In genomic region chr7:112620322-112621179, GRCm38 (mm10) we compare ENCODE assay signal across 10 mouse cellular contexts. TPM values are rescaled to one million over a fixed set of nuclear protein-coding genes. Genes with fewer than 3 reads are reported as not detected.
DNase-seq lines count a peak whose midpoint lies in the region; ATAC-seq and TF ChIP-seq lines count a peak whose summit lies in the region.
"Had no signal": no experiment of that assay in that cellular context is flagged by ENCODE, and none has a peak within 500 bp of the region (broad histone marks: within the 10 kb centered on the region; RNA-seq: fewer than 3 reads in every experiment).

No protein-coding gene starts in this region.

- no peaks in the 10 kb centered on the region for H3K27me3 ChIP-seq in lung, postnatal 0 days (replicated peaks; ENCODE audit: insufficient read depth, low read length)
- H3K27me3 ChIP-seq: Patski had no signal

- peak overlapping the region; percentile 31; the same call in 1 of the 2 replicates for H3K4me3 ChIP-seq in lung, postnatal 0 days (ENCODE audit: low read depth, low read length)

- H3K4me2 ChIP-seq in lung, postnatal 0 days (replicated peaks; ENCODE audit: low read depth, low read length): peak overlapping the region; percentile 50

- no peaks in the 10 kb centered on the region for H3K4me1 ChIP-seq in lung, postnatal 0 days (ENCODE audit: insufficient read depth, low read depth, low read length)

- peak; percentile 76 for ATAC-seq in frontal cortex, adult (ENCODE audit: low TSS enrichment)
- peak; percentile 83 for ATAC-seq in inflammation-experienced regulatory T-cells, adult 6 months
- peak; percentile 59 for ATAC-seq in lung, postnatal 0 days
- ATAC-seq: Patski had no signal

- intact Hi-C loops in gastrocnemius, postnatal 36 days (cut with DNase I): no loop called here

- H3K27ac ChIP-seq in lung, postnatal 0 days (ENCODE audit: low read length): peak overlapping the region; percentile 33

- 49% methylated on average over 22 of the region's 22 CpGs for WGBS in lung, postnatal 0 days

- no peak for TF ChIP-seq CTCF in lung, postnatal 0 days (IDR thresholded peaks at IDR 0.05)

- no peak overlapping the region for H3K9ac ChIP-seq in lung, postnatal 0 days (replicated peaks; ENCODE audit: low read depth)

- no peaks in the 10 kb centered on the region for H3K36me3 ChIP-seq in lung, postnatal 0 days (ENCODE audit: insufficient read depth, low read length)

- no peak for DNase-seq in frontal cortex, postnatal 10 days (ENCODE audit: low spot score in 2 of 2)
- DNase-seq in ovary, postnatal 36 days (ENCODE audit: low spot score): peak; percentile 38
- DNase-seq in ovary, adult 18-20 months (ENCODE audit: low spot score): no peak
- DNase-seq in lung, postnatal 0 days (ENCODE audit: low spot score): peak; percentile 74
- DNase-seq in adrenal gland, adult 18-20 months (ENCODE audit: low spot score in 2 of 2): no peak
- no peak for DNase-seq in gastrocnemius, postnatal 36 days

- H3K9me3 ChIP-seq in lung, postnatal 0 days (ENCODE audit: low read length): no peaks in the 10 kb centered on the region

- TF ChIP-seq EP300 in lung, postnatal 0 days (IDR thresholded peaks at IDR 0.05): no peak; the same call in 1 of the 2 replicates

RNA-seq across cellular contexts. Expression of gene Tead1, which starts 58.6 kb away (rescaled TPM):
- under 1 TPM in 2 of 3 experiments, not detected in 1; 0.36 to 0.39 TPM for polyA plus RNA-seq in inflammation-experienced regulatory T-cells, adult 6 months (2017; shearing (Covaris generic))
- 23.0 and 28.8 TPM in 2 replicates for polyA plus RNA-seq in lung, postnatal 0 days (2015; fragmentation: Nextera tagmentation; extraction: Ambion mirVana)
- total RNA-seq in adrenal gland, adult 18-20 months (2021): 100 to 1,000 TPM; 103 to 120 TPM
- total RNA-seq in gastrocnemius, postnatal 36 days (2021): 100 to 1,000 TPM; 142 to 162 TPM
- total RNA-seq: hematopoietic stem cell, adult 5-6 weeks had no signal

Comparison
In these comparisons a context has a peak if more than half of its experiments do, and no peak if none do; other contexts are left out.
1. DNase-seq: peak in ovary, postnatal 36 days (single experiment) and lung, postnatal 0 days (single experiment); none in frontal cortex, postnatal 10 days (0 of 2), ovary, adult 18-20 months (single experiment), adrenal gland, adult 18-20 months (0 of 2) and gastrocnemius, postnatal 36 days (0 of 2).
2. Peak in every context shown above with its lines, with median percentiles within 50 percentile points of each other: ATAC-seq.